Mouse (Mus musculus): Measurements from ENCODE around the gene Zscan2.

Zscan2 gene

DNA sequence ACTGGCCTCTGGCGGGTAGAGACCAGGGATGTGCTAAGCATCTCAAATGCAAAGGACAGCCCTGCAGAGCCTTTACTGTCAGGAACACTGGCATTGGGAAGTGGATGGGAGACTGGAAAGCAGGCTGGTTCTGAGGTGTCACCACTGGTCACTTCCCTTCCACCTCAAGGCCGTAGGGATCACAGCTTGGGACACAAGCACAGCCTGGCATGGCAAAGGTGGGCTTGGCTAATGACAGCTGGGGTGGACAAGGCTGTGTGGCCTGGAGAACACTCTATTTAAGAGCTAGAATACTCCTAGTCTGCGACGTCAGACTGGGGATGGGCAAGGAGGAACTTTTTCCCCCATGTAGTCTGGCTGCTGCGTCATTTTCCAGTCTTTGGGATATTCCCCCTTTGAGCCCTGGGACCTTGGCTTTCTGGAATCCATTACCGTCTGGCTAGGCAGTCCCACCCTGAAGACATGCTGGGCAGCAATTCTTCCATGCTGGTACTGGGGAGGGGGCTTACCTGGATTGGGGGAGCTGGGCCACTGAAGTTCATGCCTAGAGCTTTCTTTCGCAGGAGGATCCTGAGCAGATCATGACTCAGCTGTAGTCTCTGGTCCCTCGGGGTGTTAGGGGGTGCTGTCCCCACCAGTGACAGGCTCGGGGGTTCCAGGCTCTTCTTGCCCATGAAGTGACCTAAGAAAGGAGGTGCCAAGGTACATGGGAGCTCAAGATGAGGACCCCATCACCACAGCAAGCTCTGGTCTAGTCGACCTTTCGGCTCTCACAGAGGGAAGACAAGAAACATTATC is 43.1 kb downstream of the Zscan2 start:
- in situ Hi-C loops (cut with MboI; ENCODE audit: unreplicated experiment in 2 of 2), result no loop called here

DNA sequence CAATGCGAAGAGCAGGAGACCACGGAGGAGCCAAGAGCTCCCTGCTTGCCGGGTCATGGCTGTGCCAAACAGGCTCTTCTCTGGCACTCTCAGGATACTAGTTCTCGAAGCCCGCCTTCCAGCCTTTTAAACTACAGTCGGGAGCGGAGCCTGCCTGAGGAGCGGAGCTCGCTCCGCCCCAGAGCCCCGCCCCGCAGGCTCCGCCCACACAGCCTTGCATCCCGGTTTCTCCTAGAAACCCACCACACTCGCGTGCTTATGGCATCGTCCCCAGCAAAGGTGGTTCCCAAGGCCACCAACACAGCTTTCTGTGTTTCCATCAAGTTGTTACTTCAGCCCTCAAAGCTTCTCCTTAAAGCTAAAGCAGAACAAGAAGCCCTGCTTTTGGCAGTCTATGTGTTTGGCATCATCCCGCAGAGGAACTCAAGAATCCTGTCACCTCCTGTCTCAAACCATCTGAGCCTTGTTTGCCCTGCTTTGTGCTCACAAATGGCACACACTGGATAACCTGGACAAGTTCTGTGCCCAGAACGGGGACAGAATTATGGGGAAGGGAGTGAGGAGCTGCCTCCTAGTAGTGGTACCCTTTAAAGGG is 44.3 kb downstream of the Zscan2 start, which contains the start of gene Nmb:
Gene Nmb, minus strand, starts transcription at position 156 of the 595 bp plus-strand sequence.
- in situ Hi-C loops (cut with MboI; ENCODE audit: unreplicated experiment in 2 of 2), result no loop called here

DNA sequence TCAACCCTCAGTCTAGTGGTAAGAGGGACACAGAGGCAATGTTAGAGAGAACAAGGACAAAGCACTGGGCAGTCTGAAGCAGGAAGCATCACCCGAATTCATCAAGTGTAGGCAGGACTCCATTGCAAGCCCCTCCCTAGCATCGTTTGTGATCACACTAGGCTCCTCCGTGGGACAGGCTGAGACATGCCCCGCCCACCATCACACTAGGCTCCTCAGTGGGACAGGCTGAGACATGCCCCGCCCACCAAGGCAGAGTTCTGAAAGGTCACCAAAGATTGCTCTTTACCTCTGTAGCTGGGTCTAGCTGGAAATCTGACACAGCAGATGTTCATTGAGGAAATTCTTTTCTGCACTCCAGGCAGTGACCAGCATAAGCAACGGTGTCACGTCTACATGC is 50.3 kb downstream of the Zscan2 start:
- in situ Hi-C loops (cut with MboI; ENCODE audit: unreplicated experiment in 2 of 2), result no loop called here

DNA sequence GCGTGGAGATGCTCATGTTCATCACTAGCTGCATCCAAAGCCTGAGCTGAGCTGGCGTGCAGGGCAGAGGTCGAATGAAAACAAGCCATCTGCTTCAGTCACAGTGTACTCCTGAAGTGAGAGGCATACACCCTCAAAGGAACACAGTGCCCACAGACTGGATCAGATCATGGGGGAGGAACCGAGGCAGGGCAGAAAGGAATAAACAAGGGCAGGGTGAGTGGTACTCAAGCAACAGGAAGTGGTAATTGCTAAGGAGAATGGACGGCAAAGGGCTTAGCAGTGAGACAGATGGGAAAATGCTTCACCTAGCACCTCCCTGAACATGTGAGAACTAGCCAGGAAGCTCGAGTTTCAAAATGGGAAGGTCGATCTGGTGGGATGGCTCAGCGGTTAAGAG is 51.8 kb downstream of the Zscan2 start:
- in situ Hi-C loops (cut with MboI; ENCODE audit: unreplicated experiment in 2 of 2), result no loop called here

DNA sequence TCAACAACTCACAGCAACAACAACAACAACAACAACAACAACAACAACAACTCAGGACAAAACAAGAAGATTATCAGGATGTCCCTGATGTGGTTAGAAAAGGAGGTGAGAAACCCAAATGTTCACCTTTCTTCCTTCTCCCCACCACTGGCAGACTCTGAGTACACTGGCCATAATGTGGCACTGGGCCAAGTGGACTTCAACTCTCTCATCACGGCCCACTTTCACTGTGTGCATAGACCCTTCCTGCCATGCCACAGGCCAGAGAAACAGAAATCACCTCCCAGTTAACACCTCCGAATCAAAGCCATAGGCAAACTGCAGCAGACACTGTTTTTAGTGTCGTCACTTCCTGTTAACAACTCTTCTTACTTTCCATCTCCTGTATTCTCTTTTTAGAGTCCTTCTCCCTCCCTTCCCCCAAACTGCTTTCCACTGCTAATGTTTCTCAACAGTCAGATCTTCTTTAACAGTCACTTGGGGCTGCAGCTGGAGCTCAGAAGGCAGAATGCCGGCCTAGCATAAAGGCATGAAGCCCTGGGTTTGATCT is 57.3 kb downstream of the Zscan2 start:
- in situ Hi-C loops (cut with MboI; ENCODE audit: unreplicated experiment in 2 of 2), result no loop called here

DNA sequence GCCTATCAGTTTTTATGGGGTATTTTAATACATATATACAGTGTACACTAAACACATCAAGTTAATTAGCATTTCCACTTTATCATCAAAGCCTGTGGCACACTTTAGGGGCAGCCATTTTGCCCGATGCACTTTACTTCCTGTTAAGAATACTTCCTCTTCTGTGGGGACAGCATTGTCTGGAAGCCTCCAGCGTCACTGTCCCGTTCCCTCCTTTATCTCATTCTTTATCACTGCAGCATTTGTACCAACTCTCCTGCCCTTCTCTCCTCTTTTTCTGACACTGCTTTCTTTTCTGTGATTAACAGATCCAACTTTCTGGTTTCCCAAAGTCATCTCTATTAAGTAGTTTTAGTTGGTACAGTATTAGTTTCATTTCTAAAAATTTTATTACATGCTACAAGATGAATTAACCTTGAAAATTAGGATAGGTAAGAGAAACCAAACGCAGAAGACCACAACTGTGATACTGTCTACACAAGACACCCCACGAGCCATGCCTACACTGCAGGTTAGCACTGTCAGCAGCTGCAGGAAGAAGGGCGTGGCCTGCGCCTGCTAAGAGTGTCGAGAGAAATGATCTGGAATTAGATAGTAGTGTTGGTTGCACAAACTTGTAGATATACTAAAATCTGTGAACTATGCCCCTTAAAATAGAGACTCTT is 58.4 kb downstream of the Zscan2 start:
- in situ Hi-C loops (cut with MboI; ENCODE audit: unreplicated experiment in 2 of 2), result no loop called here

DNA sequence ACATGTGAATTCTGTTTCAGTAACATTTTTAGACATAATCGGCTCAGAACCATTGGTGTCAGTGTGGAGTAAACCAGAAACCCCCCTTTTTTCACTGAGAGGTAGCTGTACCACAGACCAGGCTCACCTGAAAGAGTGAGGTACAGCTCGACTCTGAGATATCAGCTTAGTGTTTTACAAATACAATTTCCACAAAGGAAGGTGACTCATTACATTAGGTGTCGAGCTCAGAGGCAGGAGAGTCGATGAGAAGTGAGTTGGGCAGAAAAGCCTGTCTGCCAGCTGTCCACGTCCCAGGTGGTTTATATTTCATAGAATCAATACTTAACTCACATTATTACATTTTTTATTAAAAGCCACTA is 58.9 kb downstream of the Zscan2 start:
- in situ Hi-C loops (cut with MboI; ENCODE audit: unreplicated experiment in 2 of 2), result no loop called here

DNA sequence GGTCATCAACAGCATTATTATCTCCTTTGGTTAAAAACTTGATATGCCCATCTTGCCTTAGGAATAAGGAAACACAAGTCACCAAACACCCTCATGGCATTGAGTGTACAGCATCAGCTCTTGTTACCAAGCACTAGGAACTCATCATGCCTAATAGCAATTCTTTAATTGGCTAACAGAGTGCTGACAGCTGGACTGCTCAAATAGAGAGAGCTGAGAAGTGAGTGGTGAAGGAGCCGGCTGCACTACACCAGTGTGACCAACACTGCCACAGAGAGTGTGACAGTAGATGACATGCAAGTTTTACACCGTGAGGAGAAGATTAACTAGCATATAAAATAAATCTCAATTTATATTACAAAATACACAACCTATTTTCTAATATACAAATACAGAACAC is 62.4 kb downstream of the Zscan2 start:
- in situ Hi-C loops (cut with MboI; ENCODE audit: unreplicated experiment in 2 of 2), result no loop called here
